Mouse (Mus musculus) B cell, adult 67 days (primary cell): ENCODE data around the gene Gm20683. TPM values are rescaled to one million over a fixed set of nuclear protein-coding genes. Genes with fewer than 3 reads are reported as not detected.

Experiments used
- total RNA-seq, 2 experiments: library from RNA; stranded (reverse); gene quantifications; 4 replicates each; pipeline ENCODE4 v1.2.4; 2023

The Gm20683 gene
- total RNA-seq, 2 experiments from 2014 or later = 3.6 to 4.6 TPM

Other genes starting within 250 kb of the Gm20683 start
- gene Gng13, start 124.6 kb downstream of the Gm20683 start, total RNA-seq = not detected
- 1 to 10 TPM; 6.7 to 8.5 TPM for gene Chtf18, start 114.3 kb downstream of the Gm20683 start, total RNA-seq
- 1 to 10 TPM; 7.5 to 7.7 TPM for gene Rpusd1, start 114.1 kb downstream of the Gm20683 start, total RNA-seq
- gene Mslnl, start 105.7 kb downstream of the Gm20683 start, total RNA-seq = not detected
- 1 to 10 TPM in 1 of 2 experiments, not detected in 1; 1.2 TPM for gene Msln, start 87.4 kb downstream of the Gm20683 start, total RNA-seq
- 10 to 100 TPM; 43.3 to 45.9 TPM for gene Narfl, start 68.0 kb downstream of the Gm20683 start, total RNA-seq
- 10 to 100 TPM; 17.7 to 28.0 TPM for gene Haghl, start 56.1 kb downstream of the Gm20683 start, total RNA-seq
- under 1 TPM in 1 of 2 experiments, not detected in 1; 0.32 TPM for gene Ccdc78, start 55.2 kb downstream of the Gm20683 start, total RNA-seq
- gene Fam173a, start 48.9 kb downstream of the Gm20683 start, total RNA-seq = 10 to 100 TPM; 50.2 to 61.0 TPM
- gene AC134908.4, start 46.1 kb downstream of the Gm20683 start, total RNA-seq = not detected
- gene Metrn, start 44.6 kb downstream of the Gm20683 start, total RNA-seq = 10 to 100 TPM; 13.3 to 17.5 TPM
- gene Fbxl16, start 32.7 kb downstream of the Gm20683 start, total RNA-seq = not detected
- gene Wdr24, start 18.1 kb downstream of the Gm20683 start, total RNA-seq = 10 to 100 TPM; 18.9 TPM
- gene Jmjd8, start 12.9 kb downstream of the Gm20683 start, total RNA-seq = 10 to 100 TPM; 31.0 to 35.5 TPM
- gene Stub1, start 8.4 kb downstream of the Gm20683 start, total RNA-seq = 10 to 100 TPM; 69.1 to 78.8 TPM
- 1 to 10 TPM; 1.8 to 4.8 TPM for gene Rhbdl1, start 4.5 kb downstream of the Gm20683 start, total RNA-seq
- 10 to 100 TPM; 77.3 to 80.7 TPM for gene Rhot2, start 3.1 kb upstream of the Gm20683 start, total RNA-seq
- gene Wdr90, start 19.7 kb upstream of the Gm20683 start, total RNA-seq = 10 to 100 TPM; 25.1 to 32.9 TPM
- gene Mcrip2, start 27.0 kb upstream of the Gm20683 start, total RNA-seq = 1 to 10 TPM; 3.2 to 4.2 TPM
- gene Mettl26, start 33.3 kb upstream of the Gm20683 start, total RNA-seq = 10 to 100 TPM; 21.0 to 33.3 TPM
- 1 to 10 TPM; 6.7 to 6.9 TPM for gene Wfikkn1, start 39.1 kb upstream of the Gm20683 start, total RNA-seq
- 10 to 100 TPM; 27.3 to 37.8 TPM for gene Rab40c, start 78.0 kb upstream of the Gm20683 start, total RNA-seq
- 10 to 100 TPM; 84.4 to 92.2 TPM for gene Pigq, start 103.2 kb upstream of the Gm20683 start, total RNA-seq
- not detected for gene Nhlrc4, start 103.2 kb upstream of the Gm20683 start, total RNA-seq
- not detected for gene A930017K11Rik, start 110.8 kb upstream of the Gm20683 start, total RNA-seq
- gene Capn15, start 144.0 kb upstream of the Gm20683 start, total RNA-seq = 10 to 100 TPM; 42.6 to 48.1 TPM
- 10 to 100 TPM; 10.4 to 11.9 TPM for gene Rab11fip3, start 227.8 kb upstream of the Gm20683 start, total RNA-seq
- 1 to 10 TPM; 4.1 to 5.3 TPM for gene Decr2, start 248.6 kb upstream of the Gm20683 start, total RNA-seq